Mouse (Mus musculus) cortical plate, adult 2 months (tissue): ENCODE data around the gene Mgst3.

Source experiments
- CTCF ChIP-seq: fragments of 200-500 bp; IDR thresholded peaks from 2 replicates; pipeline ENCODE4 v1.5.1; 2011; ENCODE audit warnings: mild to moderate bottlenecking, control low read depth, low read length; ENCODE audit not compliant: insufficient read depth; ENCODE audit errors: extremely low read depth
- POLR2A ChIP-seq: fragments of 200-500 bp; IDR thresholded peaks from 2 replicates; pipeline ENCODE4 v1.6.1; 2011; ENCODE audit warnings: mild to moderate bottlenecking, low read length, control low read depth; ENCODE audit not compliant: insufficient read depth; ENCODE audit errors: extremely low read depth

GRCm38 (mm10) chr1:167328776-167329175 is 64.9 kb downstream of the Mgst3 start:
- TF ChIP-seq POLR2A (no peak), CTCF (no peak)
